Mouse (Mus musculus): Measurements from ENCODE around the gene Josd2.

GRCm38 (mm10) chr7:44496771-44497109 is 29.0 kb downstream of the Josd2 start:
- TF ChIP-seq CTCF (IDR thresholded peaks at IDR 0.05; ENCODE audit: low read depth) (peak; percentile 46), EP300 (IDR thresholded peaks at IDR 0.05; ENCODE audit: low read depth) (no peak)
